Mouse (Mus musculus) testis, adult 2 months (tissue): ENCODE measurements around the gene Mboat1.

Experiments used
- CTCF ChIP-seq: fragments of 200-500 bp; IDR thresholded peaks from 2 replicates; pipeline ENCODE4 v1.5.1; 2012; ENCODE audit warnings: low read depth, mild to moderate bottlenecking, inconsistent platforms, low read length, moderate library complexity; ENCODE audit not compliant: control insufficient read depth, insufficient read depth, insufficient replicate concordance
- POLR2A ChIP-seq: fragments of 200-500 bp; IDR thresholded peaks from 2 replicates; pipeline ENCODE4 v1.6.1; 2012; ENCODE audit warnings: low read depth, mild to moderate bottlenecking, inconsistent platforms, low read length, moderate library complexity; ENCODE audit not compliant: control insufficient read depth

DNA sequence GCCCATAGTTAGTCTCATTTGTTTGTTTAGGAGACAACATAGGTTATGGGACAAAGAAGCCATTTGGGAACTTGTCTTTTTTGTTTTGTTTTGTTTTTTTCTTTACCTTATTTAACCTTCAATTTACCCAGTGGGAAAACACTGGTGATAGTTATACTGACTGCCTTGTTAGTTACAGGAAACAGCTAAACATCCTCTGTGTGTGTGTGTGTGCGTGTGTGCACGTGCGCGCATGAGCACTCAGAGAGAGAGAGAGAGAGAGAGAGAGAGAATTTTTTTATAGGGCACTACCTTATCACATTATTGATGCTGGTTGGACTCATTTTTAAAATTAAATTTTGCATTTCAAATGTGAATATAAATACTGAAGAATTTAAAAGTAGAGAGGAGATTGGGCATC is 38.3 kb downstream of the Mboat1 start:
- no peak for TF ChIP-seq POLR2A
- no peak for TF ChIP-seq CTCF
